24 mouse cellular contexts compared by ENCODE assay signal in the genomic region with DNA sequence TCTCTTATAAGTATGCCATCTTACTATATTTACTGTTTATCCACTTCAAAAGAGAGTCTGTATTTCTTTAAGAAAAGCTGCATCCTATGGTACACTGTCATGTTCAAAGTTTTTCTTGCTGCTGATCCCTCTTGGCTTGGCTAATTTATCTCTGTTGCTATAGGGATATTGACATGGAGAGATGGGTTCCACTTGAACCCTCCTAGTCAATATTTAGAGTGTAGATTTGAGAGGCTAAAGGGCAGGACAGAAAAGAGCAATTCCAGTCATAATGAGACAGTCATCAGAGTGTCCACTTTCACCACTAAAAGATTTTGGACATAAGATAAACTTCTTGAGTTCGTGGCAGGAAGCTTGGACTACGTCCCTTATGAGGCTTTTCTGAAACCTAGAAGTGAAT. TPM values are rescaled to one million over a fixed set of nuclear protein-coding genes. Genes with fewer than 3 reads are reported as not detected.
DNase-seq lines count a peak whose midpoint lies in the region; ATAC-seq and TF ChIP-seq lines count a peak whose summit lies in the region.
"Had no signal": no experiment of that assay in that cellular context is flagged by ENCODE, and none has a peak within 500 bp of the region (broad histone marks: within the 10 kb centered on the region; RNA-seq: fewer than 3 reads in every experiment).

No protein-coding gene starts in this region.

- no peak for ATAC-seq in heart, embryonic 14.5 days (ENCODE audit: insufficient number of reproducible peaks, insufficient read depth, low FRiP score, low read depth)
- ATAC-seq in kidney, postnatal 0 days (replicated peaks; ENCODE audit: low FRiP score, low read depth) = no peak
- ATAC-seq in stomach, embryonic 15.5 days (ENCODE audit: insufficient read depth, low FRiP score, low read depth) = no peak
- ATAC-seq in stomach, postnatal 0 days (ENCODE audit: low FRiP score, low TSS enrichment) = no peak
- no peak for ATAC-seq in midbrain, embryonic 15.5 days (replicated peaks)
- ATAC-seq: forebrain, embryonic 13.5 days had no signal

- H3K27me3 ChIP-seq in heart, embryonic 14.5 days (ENCODE audit: control insufficient read depth, insufficient read depth, low read length) = no peaks in the 10 kb centered on the region
- no peaks in the 10 kb centered on the region for H3K27me3 ChIP-seq in kidney, postnatal 0 days (ENCODE audit: insufficient read depth, low read length)
- no peaks in the 10 kb centered on the region for H3K27me3 ChIP-seq in stomach, embryonic 15.5 days (replicated peaks)
- H3K27me3 ChIP-seq in stomach, postnatal 0 days (ENCODE audit: control insufficient read depth, insufficient read depth, low read length) = no peaks in the 10 kb centered on the region
- no peaks in the 10 kb centered on the region for H3K27me3 ChIP-seq in midbrain, embryonic 15.5 days (replicated peaks)
- H3K27me3 ChIP-seq: intestine, embryonic 15.5 days; limb, embryonic 15.5 days had no signal

- intact Hi-C loops in gastrocnemius, adult 2 months (cut with DNase I) = no loop called here

- no peak for TF ChIP-seq CTCF in kidney, postnatal 0 days (IDR thresholded peaks at IDR 0.05; ENCODE audit: low read depth)
- TF ChIP-seq CTCF in stomach, postnatal 0 days (IDR thresholded peaks at IDR 0.05; ENCODE audit: low read depth) = no peak
- TF ChIP-seq CTCF in gastrocnemius, adult 2 months (IDR thresholded peaks at IDR 0.05) = no peak

- no peak for TF ChIP-seq EP300 in stomach, postnatal 0 days (optimal IDR thresholded peaks at IDR 0.05)

- DNase-seq in heart, adult 18-20 months = no peak
- DNase-seq in kidney, postnatal 0 days (ENCODE audit: low spot score) = no peak
- DNase-seq in kidney, postnatal 25 days = no peak
- no peak for DNase-seq in stomach, postnatal 0 days (ENCODE audit: low spot score)
- no peak for DNase-seq in gastrocnemius, adult 2 months
- DNase-seq: cerebellum, adult 11-12 months; cerebellum, postnatal 36 days; layer of hippocampus, postnatal 36 days; spleen, adult 18-20 months; thymus, postnatal 14 days had no signal

- H3K27ac ChIP-seq in heart, embryonic 14.5 days (replicated peaks in 1 of 2; ENCODE audit: control insufficient read depth in 1 of 2, insufficient read depth in 1 of 2, low read depth in 2 of 2, low read length in 2 of 2) = peak overlapping the region; percentile 31 to 39; a peak in 3 of 4 replicates
- H3K27ac ChIP-seq in kidney, postnatal 0 days = peak overlapping the region; percentile 54; the same call in 1 of the 2 replicates
- H3K27ac ChIP-seq in stomach, embryonic 15.5 days = 0 out of 2 replicates have a peak overlapping the region, but pooled peaks have one; percentile 37
- H3K27ac ChIP-seq in stomach, postnatal 0 days (replicated peaks) = no peak overlapping the region
- no peak overlapping the region for H3K27ac ChIP-seq in midbrain, embryonic 15.5 days
- no peak overlapping the region for H3K27ac ChIP-seq in gastrocnemius, adult 2 months
- H3K27ac ChIP-seq: embryonic facial prominence, embryonic 10.5 days; forebrain, embryonic 13.5 days; hindbrain, embryonic 14.5 days; limb, embryonic 15.5 days had no signal

- H3K4me1 ChIP-seq in heart, embryonic 14.5 days (ENCODE audit: control insufficient read depth in 2 of 2, insufficient read depth in 2 of 2, low read length in 2 of 2) = peaks cover 7 to 8% of the 10 kb centered on the region in 2 experiments; a peak in 3 of 4 replicates
- H3K4me1 ChIP-seq in kidney, postnatal 0 days (replicated peaks; ENCODE audit: insufficient read depth, low read length) = no peaks in the 10 kb centered on the region; the same call in 1 of the 2 replicates
- H3K4me1 ChIP-seq in stomach, embryonic 15.5 days = 0 out of 2 replicates have a peak, but pooled peaks cover 5% of the 10 kb centered on the region
- no peaks in the 10 kb centered on the region for H3K4me1 ChIP-seq in stomach, postnatal 0 days (replicated peaks; ENCODE audit: control insufficient read depth, insufficient read depth)
- H3K4me1 ChIP-seq in midbrain, embryonic 15.5 days = no peaks in the 10 kb centered on the region
- H3K4me1 ChIP-seq: forebrain, embryonic 13.5 days had no signal

- H3K36me3 ChIP-seq in heart, embryonic 14.5 days (ENCODE audit: control insufficient read depth, insufficient read depth, low read length) = no peaks in the 10 kb centered on the region
- no peaks in the 10 kb centered on the region for H3K36me3 ChIP-seq in kidney, postnatal 0 days (ENCODE audit: insufficient read depth, low read length)
- no peaks in the 10 kb centered on the region for H3K36me3 ChIP-seq in stomach, embryonic 15.5 days
- H3K36me3 ChIP-seq in stomach, postnatal 0 days (ENCODE audit: control insufficient read depth, insufficient read depth, low read length) = no peaks in the 10 kb centered on the region
- no peaks in the 10 kb centered on the region for H3K36me3 ChIP-seq in midbrain, embryonic 15.5 days (replicated peaks)
- H3K36me3 ChIP-seq: embryonic facial prominence, embryonic 10.5 days; intestine, embryonic 15.5 days; limb, embryonic 15.5 days had no signal

- no peak overlapping the region for H3K4me3 ChIP-seq in heart, embryonic 14.5 days (ENCODE audit: control insufficient read depth in 1 of 2, insufficient read depth in 1 of 2, low read depth in 1 of 2, low read length in 2 of 2)
- no peak overlapping the region for H3K4me3 ChIP-seq in kidney, postnatal 0 days (replicated peaks; ENCODE audit: low read depth, low read length)
- H3K4me3 ChIP-seq in stomach, embryonic 15.5 days (replicated peaks) = no peak overlapping the region
- no peak overlapping the region for H3K4me3 ChIP-seq in stomach, postnatal 0 days (ENCODE audit: low read depth, low read length)
- H3K4me3 ChIP-seq in midbrain, embryonic 15.5 days = no peak overlapping the region
- H3K4me3 ChIP-seq in gastrocnemius, adult 2 months = no peak overlapping the region
- H3K4me3 ChIP-seq: embryonic facial prominence, embryonic 10.5 days; forebrain, embryonic 13.5 days; intestine, embryonic 15.5 days; limb, embryonic 15.5 days had no signal

- no peak overlapping the region for H3K9ac ChIP-seq in heart, embryonic 14.5 days (ENCODE audit: low read length)
- H3K9ac ChIP-seq in kidney, postnatal 0 days (ENCODE audit: low read depth, low read length) = no peak overlapping the region
- H3K9ac ChIP-seq in stomach, embryonic 15.5 days = no peak overlapping the region
- H3K9ac ChIP-seq in stomach, postnatal 0 days (ENCODE audit: low read length) = no peak overlapping the region
- no peak overlapping the region for H3K9ac ChIP-seq in midbrain, embryonic 15.5 days
- H3K9ac ChIP-seq: forebrain, embryonic 13.5 days; hindbrain, embryonic 14.5 days; intestine, embryonic 15.5 days; limb, embryonic 15.5 days had no signal

- no peaks in the 10 kb centered on the region for H3K9me3 ChIP-seq in heart, embryonic 14.5 days (ENCODE audit: control insufficient read depth, low read length)
- no peaks in the 10 kb centered on the region for H3K9me3 ChIP-seq in kidney, postnatal 0 days (replicated peaks; ENCODE audit: low read length)
- H3K9me3 ChIP-seq in stomach, embryonic 15.5 days = no peaks in the 10 kb centered on the region
- no peaks in the 10 kb centered on the region for H3K9me3 ChIP-seq in stomach, postnatal 0 days (ENCODE audit: control insufficient read depth, low read length)
- H3K9me3 ChIP-seq in midbrain, embryonic 15.5 days = no peaks in the 10 kb centered on the region
- H3K9me3 ChIP-seq: embryonic facial prominence, embryonic 10.5 days; forebrain, embryonic 13.5 days; intestine, embryonic 15.5 days; limb, embryonic 15.5 days had no signal

- WGBS in heart, embryonic 14.5 days = 53% methylated on average over 2 of the region's 2 CpGs
- 40% methylated on average over 2 of the region's 2 CpGs for WGBS in kidney, postnatal 0 days
- 23% methylated on average over 2 of the region's 2 CpGs for WGBS in stomach, embryonic 15.5 days
- WGBS in stomach, postnatal 0 days = 31% methylated on average over 2 of the region's 2 CpGs
- 92% methylated on average over 2 of the region's 2 CpGs for WGBS in midbrain, embryonic 15.5 days

- H3K4me2 ChIP-seq in heart, embryonic 14.5 days (ENCODE audit: low read length) = no peak overlapping the region
- H3K4me2 ChIP-seq in kidney, postnatal 0 days (ENCODE audit: low read length) = no peak overlapping the region
- H3K4me2 ChIP-seq in stomach, embryonic 15.5 days = no peak overlapping the region
- no peak overlapping the region for H3K4me2 ChIP-seq in stomach, postnatal 0 days (replicated peaks; ENCODE audit: low read depth)
- no peak overlapping the region for H3K4me2 ChIP-seq in midbrain, embryonic 15.5 days
- H3K4me2 ChIP-seq: forebrain, embryonic 13.5 days; hindbrain, embryonic 14.5 days; intestine, embryonic 15.5 days; limb, embryonic 15.5 days had no signal

RNA-seq across cellular contexts. Expression of gene Kcnj1, which starts 27.9 kb away (rescaled TPM):
- polyA plus RNA-seq in heart, embryonic 14.5 days (2014; fragmentation: Nextera tagmentation; extraction: Ambion mirVana) = not detected in 2 replicates
- not detected for total RNA-seq in heart, adult 18-20 months (2021)
- 35.9 and 38.7 TPM in 2 replicates for polyA plus RNA-seq in kidney, postnatal 0 days (2015; fragmentation: Nextera tagmentation; extraction: Ambion mirVana)
- 0.06 TPM in 1 of 2 replicates, not detected in the other for polyA plus RNA-seq in stomach, embryonic 15.5 days (2015; fragmentation: Nextera tagmentation; extraction: Ambion mirVana)
- 0.04 TPM in 1 of 2 replicates, not detected in the other for polyA plus RNA-seq in stomach, postnatal 0 days (2015; fragmentation: Nextera tagmentation; extraction: Ambion mirVana)
- polyA plus RNA-seq in midbrain, embryonic 15.5 days (2015; fragmentation: Nextera tagmentation; extraction: Ambion mirVana) = not detected in 2 replicates
- total RNA-seq in gastrocnemius, adult 2 months (2021) = not detected
- total RNA-seq: adrenal gland, postnatal 10 days; gastrocnemius, postnatal 4 days; layer of hippocampus, postnatal 36 days; left cerebral cortex, postnatal 25 days had no signal
- polyA plus RNA-seq: brain, embryonic 14.5 days; C2C12; embryonic facial prominence, embryonic 10.5 days; forebrain, embryonic 13.5 days; intestine, embryonic 15.5 days; limb, embryonic 15.5 days; neural tube, embryonic 11.5 days had no signal

RNA-seq across cellular contexts. Expression of gene Kcnj5, which starts 56.1 kb away (rescaled TPM):
- polyA plus RNA-seq in heart, embryonic 14.5 days (2014; fragmentation: Nextera tagmentation; extraction: Ambion mirVana) = 17.7 and 21.1 TPM in 2 replicates
- 10 to 100 TPM; 45.4 to 49.0 TPM for total RNA-seq in heart, adult 18-20 months (2021)
- 2.4 TPM in 2 replicates for polyA plus RNA-seq in kidney, postnatal 0 days (2015; fragmentation: Nextera tagmentation; extraction: Ambion mirVana)
- 0.08 and 0.13 TPM in 2 replicates for polyA plus RNA-seq in stomach, embryonic 15.5 days (2015; fragmentation: Nextera tagmentation; extraction: Ambion mirVana)
- polyA plus RNA-seq in stomach, postnatal 0 days (2015; fragmentation: Nextera tagmentation; extraction: Ambion mirVana) = 0.04 TPM in 2 replicates
- polyA plus RNA-seq in midbrain, embryonic 15.5 days (2015; fragmentation: Nextera tagmentation; extraction: Ambion mirVana) = 0.80 and 1.3 TPM in 2 replicates
- total RNA-seq in gastrocnemius, adult 2 months (2021) = not detected
- total RNA-seq: gastrocnemius, postnatal 4 days had no signal
- polyA plus RNA-seq: C2C12 had no signal

Comparison
In these comparisons a context has a peak if more than half of its experiments do, and no peak if none do; other contexts are left out.
1. H3K27ac ChIP-seq: peak in heart, embryonic 14.5 days (2 of 2), kidney, postnatal 0 days (single experiment) and stomach, embryonic 15.5 days (single experiment); none in stomach, postnatal 0 days (single experiment), midbrain, embryonic 15.5 days (single experiment) and gastrocnemius, adult 2 months (single experiment).
2. RNA of gene Kcnj1, which starts 27.9 kb away (polyA plus RNA-seq): 35.9 to 38.7 TPM in kidney, postnatal 0 days; 0.04 TPM in stomach, postnatal 0 days, not detected in heart, embryonic 14.5 days, 0.06 TPM in stomach, embryonic 15.5 days and not detected in midbrain, embryonic 15.5 days; every median in the first group is over 10 times any median in the second.